Mouse (Mus musculus): ENCODE measurements around the gene Cmip.

DNA sequence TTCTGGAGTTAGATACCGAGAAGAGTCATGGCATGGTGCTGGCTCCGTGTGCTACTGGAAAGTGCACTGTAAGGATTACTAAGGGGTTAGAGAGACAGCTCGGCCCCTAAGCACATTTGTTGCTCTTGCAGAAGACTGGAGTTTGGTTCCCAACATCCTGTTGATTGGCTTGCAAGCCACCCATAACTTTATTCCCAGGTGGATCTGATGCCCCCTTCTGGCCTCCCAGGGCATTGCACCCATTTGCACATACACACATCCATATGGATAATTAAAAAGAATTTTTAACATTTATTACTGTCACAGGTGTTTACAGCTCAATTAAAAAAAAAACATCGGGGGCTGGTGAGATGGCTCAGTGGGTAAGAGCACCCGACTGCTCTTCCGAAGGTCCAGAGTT, 207.7 kb downstream of the Cmip start:
- TF ChIP-seq CTCF (IDR thresholded peaks at IDR 0.05; ENCODE audit: insufficient read depth, low read length): 0 out of 2 replicates have a peak, but pooled peaks have one; percentile 16
- no peak for TF ChIP-seq POLR2A (IDR thresholded peaks at IDR 0.05; ENCODE audit: borderline replicate concordance, extremely low read depth, low read depth, low read length)
